Mouse (Mus musculus): ENCODE measurements at regions not wholly inside any gene's neighbourhood (a gene's known extent, or its start where the extent isn't known, plus 50 kb on each side); places are given as distances from the start of the nearest gene placed in this dataset.
A peak's percentile ranks its signal among the peaks of the same experiment; 100 is the strongest.

DNA sequence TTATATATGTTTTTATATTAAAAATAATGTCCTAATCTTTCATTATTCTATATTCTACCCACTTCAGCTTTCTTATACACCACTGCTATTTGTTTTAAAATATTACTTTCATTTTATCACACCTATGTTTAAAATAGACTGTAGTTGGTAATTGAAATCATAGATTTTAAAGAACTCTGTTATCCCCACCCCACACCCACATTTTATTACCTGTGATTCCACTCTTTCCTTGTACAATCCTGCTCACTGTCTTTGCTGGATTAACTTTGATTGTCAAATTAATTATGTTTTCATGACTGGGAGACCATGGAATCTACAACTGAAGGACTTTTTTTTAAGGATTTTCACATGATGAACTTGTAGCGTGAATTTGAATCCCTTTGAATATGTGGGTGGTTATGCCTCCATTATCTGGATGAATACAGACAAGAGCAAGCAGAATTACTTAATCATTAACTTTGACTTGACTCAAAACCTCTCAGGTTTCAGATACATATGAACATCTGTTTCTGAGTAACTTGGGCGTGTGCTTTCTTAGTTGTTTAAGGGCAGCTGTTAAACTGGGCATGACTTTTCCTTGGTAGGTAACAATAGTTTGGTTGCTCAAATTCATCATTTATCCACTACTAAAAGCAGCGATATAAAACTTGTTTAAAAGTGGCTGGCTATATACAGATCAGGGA lies 429.4 kb downstream of the Tfec start:
- DNase-seq (ENCODE audit: low spot score) (peak; percentile 11), ATAC-seq (replicated peaks; ENCODE audit: insufficient number of reproducible peaks, low FRiP score, low TSS enrichment, low read depth) (no peak)
- Histone ChIP-seq H3K27ac (replicated peaks; ENCODE audit: low read depth, low read length) (no peak overlapping the region), H3K4me2 (ENCODE audit: low read depth, low read length) (no peak overlapping the region), H3K9me3 (replicated peaks; ENCODE audit: control insufficient read depth, low read length) (no peaks in the 10 kb centered on the region), H3K4me3 (ENCODE audit: low read depth, low read length) (no peak overlapping the region), H3K36me3 (replicated peaks; ENCODE audit: control insufficient read depth, insufficient read depth, low read depth, low read length) (no peaks in the 10 kb centered on the region), H3K9ac (replicated peaks; ENCODE audit: low read length) (no peak overlapping the region), H3K4me1 (ENCODE audit: control insufficient read depth, insufficient read depth, low read length) (no peaks in the 10 kb centered on the region), H3K27me3 (ENCODE audit: control insufficient read depth, insufficient read depth, low read length) (no peaks in the 10 kb centered on the region)
- 57% methylated on average over 3 of the region's 3 CpGs for WGBS

DNA sequence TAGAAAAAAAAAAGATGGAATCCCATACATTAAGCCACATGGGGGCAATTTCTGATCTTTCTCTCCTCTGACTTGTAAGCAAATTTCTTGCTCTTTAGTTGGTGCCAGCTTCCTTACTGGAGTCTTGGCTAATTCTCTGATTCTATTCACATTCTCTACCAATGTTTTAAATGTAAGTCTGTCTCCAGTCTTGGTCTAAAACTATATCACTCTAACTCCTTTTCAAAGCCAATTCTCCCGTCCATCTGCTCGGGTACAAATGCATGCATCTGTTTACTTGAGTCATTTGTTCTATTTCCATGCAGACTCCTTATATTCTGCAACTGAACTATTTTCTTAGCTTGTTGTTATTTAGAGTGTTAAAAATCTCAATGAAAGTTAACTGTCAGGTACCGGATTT lies 440.0 kb downstream of the Tfec start:
- no peak overlapping the region for H3K4me3 ChIP-seq (ENCODE audit: low read depth, low read length)
- H3K4me1 ChIP-seq (ENCODE audit: control insufficient read depth, insufficient read depth, low read length) = no peaks in the 10 kb centered on the region
- WGBS = 67% methylated on average over 3 of the region's 3 CpGs

More for the DNA sequence above, 440.0 kb downstream of the Tfec start:
- no peak overlapping the region for H3K4me2 ChIP-seq (ENCODE audit: low read depth, low read length)
- no peak overlapping the region for H3K27ac ChIP-seq (replicated peaks; ENCODE audit: low read depth, low read length)
- no peaks in the 10 kb centered on the region for H3K36me3 ChIP-seq (replicated peaks; ENCODE audit: control insufficient read depth, insufficient read depth, low read depth, low read length)
- H3K27me3 ChIP-seq (ENCODE audit: control insufficient read depth, insufficient read depth, low read length) = no peaks in the 10 kb centered on the region
- DNase-seq (ENCODE audit: low spot score) (no peak), ATAC-seq (replicated peaks; ENCODE audit: insufficient number of reproducible peaks, low FRiP score, low TSS enrichment, low read depth) (no peak)
- no peaks in the 10 kb centered on the region for H3K9me3 ChIP-seq (replicated peaks; ENCODE audit: control insufficient read depth, low read length)
- H3K9ac ChIP-seq (replicated peaks; ENCODE audit: low read length) = no peak overlapping the region
